Mouse (Mus musculus) cerebellum, postnatal 4 days (tissue): Measurements from ENCODE around the gene Ttpal.

Experiments used
- DNase-seq, 2 experiments: peaks; one replicate each; pipeline ENCODE4 v3.0.0; 2022; ENCODE audit warnings: low spot score in 2 of 2, mixed read lengths in 1 of 2

Gene Ttpal

DNA sequence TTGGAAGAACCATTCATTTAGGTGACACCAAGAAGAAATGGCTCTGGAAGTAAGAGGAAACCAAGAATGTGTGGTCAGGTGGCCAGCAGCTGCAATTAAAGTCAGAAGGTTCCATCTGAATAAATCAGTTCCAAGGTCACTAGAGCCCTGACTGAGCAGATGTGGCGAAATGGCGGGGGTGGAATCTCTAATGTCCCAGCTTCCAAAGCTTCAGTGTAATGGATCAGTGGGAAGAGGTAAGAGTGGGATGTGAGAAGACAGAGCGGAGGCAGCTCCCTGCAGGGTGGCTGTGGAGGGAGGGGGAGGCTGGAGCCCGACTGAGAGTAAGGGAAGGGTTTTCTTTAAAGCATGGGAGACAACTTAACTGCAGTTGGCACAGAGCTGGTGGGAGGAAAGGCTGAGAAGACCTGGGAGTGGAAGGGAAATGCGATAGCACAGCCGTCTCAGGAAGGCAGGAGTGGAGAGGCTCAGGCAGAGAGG, 59.3 kb downstream of the Ttpal start:
- DNase-seq, result no peak

DNA sequence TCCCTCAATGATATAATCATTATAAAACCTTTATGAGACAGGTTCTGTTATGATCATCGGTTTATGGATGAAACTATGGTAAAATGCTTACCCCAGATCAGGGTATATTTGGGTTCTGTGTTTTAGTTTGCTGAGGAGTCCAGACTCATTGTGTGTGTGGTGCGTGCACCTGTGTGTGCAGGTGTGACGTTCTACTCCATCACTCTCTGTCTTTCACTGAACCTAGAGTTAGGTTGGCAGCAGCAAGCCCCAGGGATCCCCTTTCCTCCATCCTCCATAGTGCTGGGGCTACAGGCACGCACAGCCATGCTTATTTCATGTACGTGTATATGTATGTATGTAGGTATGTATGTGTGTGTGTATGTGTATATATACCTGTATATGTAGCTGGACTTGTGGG, 60.0 kb downstream of the Ttpal start:
- DNase-seq, result no peak

- no peak for DNase-seq
Observed at GRCm38 (mm10) chr2:163662698-163663221, 60.6 kb downstream of the Ttpal start.

GRCm38 (mm10) chr2:163663930-163664329, 61.8 kb downstream of the Ttpal start:
- DNase-seq, result no peak

GRCm38 (mm10) chr2:163667045-163667444, 64.9 kb downstream of the Ttpal start:
- DNase-seq, result no peak
